Mouse (Mus musculus): ENCODE results near the gene Ugt1a7c. TPM values are rescaled to one million over a fixed set of nuclear protein-coding genes. Genes with fewer than 3 reads are reported as not detected.
"Not testable (repeated sequence)": the region's sequence is repeated elsewhere in the genome, so short reads cannot be mapped to it uniquely, and the experiment has no call there.

The Ugt1a7c gene
- polyA plus RNA-seq, 1 experiment from 2014 or later, result 1.2 TPM

DNA sequence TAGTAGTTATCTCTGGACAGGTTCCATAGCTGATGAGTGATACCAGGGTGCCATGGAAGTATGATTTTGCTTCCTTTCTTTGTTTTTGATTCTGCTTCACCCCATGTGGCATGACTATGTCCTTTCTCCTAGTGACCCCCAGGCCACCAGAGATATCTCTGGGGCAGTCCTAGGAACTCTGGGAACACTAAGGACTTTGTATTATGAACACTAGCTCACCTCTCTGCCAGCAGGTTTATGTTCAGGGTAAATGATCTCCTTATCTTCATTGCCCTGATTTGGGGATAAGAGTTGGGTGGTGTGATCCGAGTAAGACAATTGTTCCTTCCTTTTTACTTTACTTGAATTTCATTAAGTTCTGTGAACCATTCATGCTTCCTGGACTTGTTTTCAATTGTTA is 8.7 kb upstream of the Ugt1a7c start:
- Histone ChIP-seq H3K4me1 (replicated peaks; ENCODE audit: control insufficient read depth, insufficient read depth, low read length) (no peaks in the 10 kb centered on the region), H3K27ac (ENCODE audit: low read length) (no peak overlapping the region), H3K4me2 (ENCODE audit: low read length) (no peak overlapping the region), H3K9me3 (ENCODE audit: control insufficient read depth, low read length) (no peaks in the 10 kb centered on the region), H3K27me3 (replicated peaks; ENCODE audit: control insufficient read depth, insufficient read depth, low read length) (no peaks in the 10 kb centered on the region), H3K9ac (replicated peaks; ENCODE audit: low read depth, low read length) (no peak overlapping the region), H3K4me3 (replicated peaks; ENCODE audit: low read length) (no peak overlapping the region), H3K36me3 (ENCODE audit: control insufficient read depth, insufficient read depth) (no peaks in the 10 kb centered on the region)
- 66% methylated on average over 1 of the region's 1 CpGs for WGBS
- ATAC-seq, result no peak

DNA sequence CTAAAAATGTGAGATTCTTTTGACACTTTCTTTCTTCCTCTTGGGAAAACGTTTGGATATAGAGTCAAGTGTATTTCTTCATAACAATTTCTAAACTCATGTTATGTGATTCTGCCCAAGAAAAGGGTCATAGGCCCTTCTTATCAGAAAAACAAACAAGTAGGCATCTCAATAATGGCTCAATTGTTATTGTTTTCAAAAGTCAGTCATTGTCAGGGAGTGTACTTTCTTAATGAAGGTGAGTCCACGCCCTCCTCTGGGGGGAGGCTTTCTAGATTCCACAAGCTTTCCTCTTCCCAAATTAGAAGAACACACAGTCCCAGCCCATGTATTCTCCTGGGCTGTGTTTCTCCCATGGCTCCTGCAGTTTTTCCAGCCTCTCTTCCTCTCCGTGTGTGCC is 7.3 kb upstream of the Ugt1a7c start, which contains the start of gene Ugt1a8:
Gene Ugt1a8 (plus strand): TSS at position 301 of the 400 bp plus-strand sequence.
- no peak within 1 kb of the TSS for H3K9ac ChIP-seq (replicated peaks; ENCODE audit: low read depth, low read length)
- no peaks in the 10 kb centered on the region for H3K36me3 ChIP-seq (ENCODE audit: control insufficient read depth, insufficient read depth)
- H3K4me2 ChIP-seq (ENCODE audit: low read length), result no peak within 1 kb of the TSS
- 73% methylated on average over 3 of the region's 3 CpGs for WGBS
- H3K4me3 ChIP-seq (replicated peaks; ENCODE audit: low read length), result no peak within 1 kb of the TSS
- no peak within 1 kb of the TSS for H3K27ac ChIP-seq (ENCODE audit: low read length)
- no peaks in the 10 kb centered on the region for H3K9me3 ChIP-seq (ENCODE audit: control insufficient read depth, low read length)
- no peak for ATAC-seq
- H3K27me3 ChIP-seq (replicated peaks; ENCODE audit: control insufficient read depth, insufficient read depth, low read length), result no peaks in the 10 kb centered on the region
- H3K4me1 ChIP-seq (replicated peaks; ENCODE audit: control insufficient read depth, insufficient read depth, low read length), result no peaks in the 10 kb centered on the region

DNA sequence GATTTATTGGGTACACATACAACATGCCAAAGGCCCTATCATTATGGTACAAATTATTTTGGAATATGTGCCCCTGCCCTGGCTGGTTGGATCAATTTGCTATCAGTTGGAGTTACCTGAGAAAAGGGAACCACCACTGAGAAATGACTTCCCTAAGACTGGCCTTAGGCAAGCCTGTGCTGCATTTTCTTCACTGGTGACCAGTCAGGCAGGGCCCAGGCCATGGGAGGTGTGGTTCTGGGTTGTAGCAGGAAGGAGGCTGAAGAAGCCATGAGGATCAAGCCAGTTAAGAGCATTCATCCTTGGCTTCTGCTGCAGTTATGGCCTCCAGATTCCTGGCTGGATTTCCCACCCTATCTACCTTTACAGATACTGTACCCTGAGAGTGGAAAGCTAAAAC is 2.5 kb upstream of the Ugt1a7c start:
- H3K4me1 ChIP-seq (replicated peaks; ENCODE audit: control insufficient read depth, insufficient read depth, low read length), result no peaks in the 10 kb centered on the region
- no peak for ATAC-seq
- no peaks in the 10 kb centered on the region for H3K9me3 ChIP-seq (ENCODE audit: control insufficient read depth, low read length)

DNA sequence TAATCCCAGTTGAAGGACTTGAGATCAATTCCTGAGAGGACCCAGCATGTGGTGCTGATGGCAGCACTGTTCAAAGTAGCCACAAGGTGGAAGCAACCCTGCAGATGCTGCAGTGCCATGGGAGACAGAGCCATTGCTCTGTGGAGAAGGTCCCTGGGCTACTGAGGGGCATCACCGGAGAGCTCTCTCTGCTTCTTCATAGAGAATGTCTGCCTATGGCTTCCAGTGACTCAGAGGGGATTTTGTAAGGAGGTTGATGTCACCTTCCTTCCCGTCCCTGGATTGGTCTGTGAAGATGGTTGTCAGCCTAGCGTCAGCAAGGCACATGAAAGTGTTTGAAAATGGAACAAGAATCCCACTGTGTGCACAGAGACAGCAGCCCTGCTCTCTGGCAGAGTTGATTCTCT is 589 bp upstream of the Ugt1a7c start:
- H3K36me3 ChIP-seq (ENCODE audit: control insufficient read depth, insufficient read depth); H3K27me3 ChIP-seq (replicated peaks; ENCODE audit: control insufficient read depth, insufficient read depth, low read length); H3K9ac ChIP-seq (replicated peaks; ENCODE audit: low read depth, low read length); H3K27ac ChIP-seq (ENCODE audit: low read length); H3K4me3 ChIP-seq (replicated peaks; ENCODE audit: low read length); H3K9me3 ChIP-seq (ENCODE audit: control insufficient read depth, low read length); ATAC-seq; H3K4me1 ChIP-seq (replicated peaks; ENCODE audit: control insufficient read depth, insufficient read depth, low read length); H3K4me2 ChIP-seq (ENCODE audit: low read length): not testable (repeated sequence)
- 75% methylated on average over 3 of the region's 3 CpGs for WGBS

More for the DNA sequence above, 2.5 kb upstream of the Ugt1a7c start:
- H3K36me3 ChIP-seq (ENCODE audit: control insufficient read depth, insufficient read depth), result no peaks in the 10 kb centered on the region
- no peak overlapping the region for H3K9ac ChIP-seq (replicated peaks; ENCODE audit: low read depth, low read length)
- no peak overlapping the region for H3K4me2 ChIP-seq (ENCODE audit: low read length)
- no peak overlapping the region for H3K4me3 ChIP-seq (replicated peaks; ENCODE audit: low read length)
- H3K27ac ChIP-seq (ENCODE audit: low read length), result no peak overlapping the region
- no peaks in the 10 kb centered on the region for H3K27me3 ChIP-seq (replicated peaks; ENCODE audit: control insufficient read depth, insufficient read depth, low read length)

DNA sequence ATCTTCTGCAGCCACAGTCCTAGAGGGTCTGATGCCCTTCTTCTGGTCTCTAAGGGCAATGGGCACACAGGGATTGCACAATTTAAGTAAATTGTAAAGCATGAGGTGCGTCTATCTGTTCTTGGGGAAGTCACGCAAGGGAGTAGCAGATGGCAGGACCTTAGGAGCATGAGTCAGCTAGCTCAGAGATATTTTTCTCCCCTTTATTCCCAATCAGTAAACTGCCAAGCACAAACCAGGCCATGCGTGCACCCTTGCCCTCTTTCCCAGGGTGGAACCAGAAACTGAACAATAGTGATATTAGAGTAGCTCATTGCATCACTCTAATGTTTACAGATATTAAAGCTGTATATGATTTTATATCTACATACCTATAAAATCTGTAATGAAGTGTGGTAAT is 3.7 kb downstream of the Ugt1a7c start:
- H3K9me3 ChIP-seq (ENCODE audit: control insufficient read depth, low read length); H3K4me3 ChIP-seq (replicated peaks; ENCODE audit: low read length); H3K27ac ChIP-seq (ENCODE audit: low read length); ATAC-seq; H3K9ac ChIP-seq (replicated peaks; ENCODE audit: low read depth, low read length); H3K4me1 ChIP-seq (replicated peaks; ENCODE audit: control insufficient read depth, insufficient read depth, low read length); H3K27me3 ChIP-seq (replicated peaks; ENCODE audit: control insufficient read depth, insufficient read depth, low read length); H3K4me2 ChIP-seq (ENCODE audit: low read length); H3K36me3 ChIP-seq (ENCODE audit: control insufficient read depth, insufficient read depth): not testable (repeated sequence)
- 88% methylated on average over 3 of the region's 3 CpGs for WGBS

DNA sequence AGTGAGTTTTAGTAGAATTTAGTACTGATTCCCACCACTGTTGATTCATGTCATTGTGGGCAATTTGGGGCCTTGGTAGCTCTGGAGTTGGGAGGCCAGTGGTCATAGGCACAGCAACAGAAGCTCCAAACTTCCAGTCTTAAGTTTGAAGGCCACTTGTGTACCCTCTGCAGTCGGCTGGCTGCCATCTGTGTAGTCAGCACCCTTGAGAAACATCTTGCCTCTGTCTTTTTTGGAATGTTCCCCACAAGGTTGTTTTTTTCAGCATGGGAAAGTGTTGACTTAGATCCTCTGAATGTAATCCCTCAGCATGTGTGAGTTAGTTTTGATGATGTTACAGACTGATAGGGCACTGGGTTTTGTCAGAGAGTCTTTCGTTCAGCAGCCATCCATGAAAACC is 4.8 kb downstream of the Ugt1a7c start:
- ATAC-seq; H3K4me1 ChIP-seq (replicated peaks; ENCODE audit: control insufficient read depth, insufficient read depth, low read length); H3K9me3 ChIP-seq (ENCODE audit: control insufficient read depth, low read length); H3K4me2 ChIP-seq (ENCODE audit: low read length); H3K27me3 ChIP-seq (replicated peaks; ENCODE audit: control insufficient read depth, insufficient read depth, low read length); H3K4me3 ChIP-seq (replicated peaks; ENCODE audit: low read length); H3K27ac ChIP-seq (ENCODE audit: low read length); H3K9ac ChIP-seq (replicated peaks; ENCODE audit: low read depth, low read length); H3K36me3 ChIP-seq (ENCODE audit: control insufficient read depth, insufficient read depth): not testable (repeated sequence)
- WGBS, result 78% methylated on average over 2 of the region's 2 CpGs

DNA sequence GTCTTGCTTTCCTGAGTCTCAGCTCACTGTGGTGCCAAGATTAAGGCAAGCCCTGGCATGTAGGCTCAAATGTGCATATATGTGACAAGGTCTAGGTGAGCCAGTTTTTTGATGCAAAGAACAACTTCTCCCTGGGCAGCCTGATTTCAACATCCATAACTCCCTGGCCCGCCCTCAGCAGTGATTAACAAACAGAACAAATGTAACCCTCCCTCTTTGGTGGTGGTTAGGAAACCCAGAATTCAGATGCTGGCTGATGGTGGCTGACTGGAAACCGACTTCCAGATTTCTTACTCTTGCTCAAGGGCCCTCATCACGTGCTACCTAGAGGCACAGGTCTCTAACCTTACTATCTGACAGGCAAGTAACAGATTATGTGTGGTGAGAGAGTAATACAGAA is 8.2 kb downstream of the Ugt1a7c start, which contains the start of gene Ugt1a6b:
Gene Ugt1a6b (plus strand): TSS at position 234 of the 400 bp plus-strand sequence.
- H3K9me3 ChIP-seq (ENCODE audit: control insufficient read depth, low read length); H3K27ac ChIP-seq (ENCODE audit: low read length); H3K4me3 ChIP-seq (replicated peaks; ENCODE audit: low read length); H3K36me3 ChIP-seq (ENCODE audit: control insufficient read depth, insufficient read depth); H3K4me1 ChIP-seq (replicated peaks; ENCODE audit: control insufficient read depth, insufficient read depth, low read length); H3K4me2 ChIP-seq (ENCODE audit: low read length); H3K27me3 ChIP-seq (replicated peaks; ENCODE audit: control insufficient read depth, insufficient read depth, low read length); H3K9ac ChIP-seq (replicated peaks; ENCODE audit: low read depth, low read length); ATAC-seq: not testable (repeated sequence)
- WGBS, result 81% methylated on average over 3 of the region's 3 CpGs

DNA sequence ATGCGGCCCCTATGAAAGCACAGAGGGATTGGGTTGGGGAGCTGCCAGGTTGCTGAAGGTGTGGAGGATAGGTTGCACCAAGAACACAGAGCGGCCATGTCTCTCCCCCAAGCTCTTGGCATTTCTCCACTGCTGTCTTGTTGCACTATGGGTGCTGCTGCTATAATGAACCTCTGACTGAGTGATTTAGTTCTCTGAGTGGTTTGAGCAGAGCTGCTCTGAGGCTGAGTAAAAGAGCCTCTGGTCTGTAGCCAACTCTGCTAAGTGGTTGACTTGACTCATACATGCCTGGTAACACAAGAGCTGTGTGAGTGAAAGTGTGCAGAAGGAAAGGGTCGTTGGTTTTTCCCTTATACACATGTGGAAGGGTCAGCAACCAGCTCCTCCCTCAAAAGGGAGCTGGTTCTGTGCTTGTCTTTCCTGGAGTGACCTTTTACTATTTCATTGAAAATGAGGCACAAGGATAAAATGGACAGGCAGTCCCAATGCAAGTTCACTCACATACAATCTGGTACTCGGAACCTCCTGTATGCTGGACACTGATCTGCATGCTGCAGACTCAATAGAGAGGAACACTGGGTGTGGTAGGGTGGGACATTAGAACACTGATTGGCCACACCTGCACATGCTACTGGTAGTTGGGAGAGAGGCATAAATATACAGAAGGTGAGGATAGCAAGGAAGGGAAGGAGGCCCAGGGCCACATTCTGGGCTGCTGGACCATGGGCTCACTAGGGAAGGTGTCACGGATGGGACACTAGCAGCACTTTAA is 9.0 kb downstream of the Ugt1a7c start:
- ATAC-seq; H3K4me3 ChIP-seq (replicated peaks; ENCODE audit: low read length); H3K27ac ChIP-seq (ENCODE audit: low read length); H3K4me1 ChIP-seq (replicated peaks; ENCODE audit: control insufficient read depth, insufficient read depth, low read length); H3K4me2 ChIP-seq (ENCODE audit: low read length); H3K9ac ChIP-seq (replicated peaks; ENCODE audit: low read depth, low read length); H3K27me3 ChIP-seq (replicated peaks; ENCODE audit: control insufficient read depth, insufficient read depth, low read length); H3K36me3 ChIP-seq (ENCODE audit: control insufficient read depth, insufficient read depth); H3K9me3 ChIP-seq (ENCODE audit: control insufficient read depth, low read length): not testable (repeated sequence)
- 80% methylated on average over 4 of the region's 5 CpGs for WGBS

DNA sequence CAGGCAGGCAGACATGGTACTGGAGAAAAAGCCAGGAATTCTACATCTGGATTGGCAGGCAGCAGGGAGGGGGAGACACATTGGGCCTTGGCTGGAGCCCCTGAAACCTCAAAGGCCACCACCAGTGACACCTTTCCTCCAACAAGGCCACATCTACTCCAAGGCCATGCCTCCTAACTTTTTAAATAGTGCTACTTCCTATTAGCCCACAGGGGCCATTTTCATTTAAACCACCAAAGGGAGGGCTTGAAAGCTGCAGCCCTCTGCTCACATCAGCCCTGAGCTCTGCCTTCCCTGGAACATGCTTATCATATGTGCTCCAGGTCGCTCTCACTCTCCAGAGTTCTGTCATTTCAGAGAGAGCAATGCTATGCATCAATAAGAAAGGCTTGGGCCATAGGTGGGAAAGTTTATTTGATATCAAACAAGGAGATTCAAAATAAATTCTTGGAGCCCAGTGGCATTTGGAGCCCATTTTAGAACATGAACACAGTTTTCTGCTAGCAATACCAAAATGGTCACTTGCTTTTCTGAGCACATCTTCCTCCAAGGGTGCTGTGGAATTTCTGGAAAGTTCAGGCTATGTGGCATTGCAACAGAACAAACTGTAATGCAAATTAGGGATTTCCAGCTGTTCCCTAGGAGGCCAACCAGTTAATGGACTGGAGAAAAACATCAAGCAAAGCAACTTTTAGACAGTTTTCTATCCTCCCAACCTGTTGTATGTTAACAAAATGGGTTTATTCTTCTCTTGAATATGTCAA is 10.0 kb downstream of the Ugt1a7c start:
- Histone ChIP-seq H3K9me3 (ENCODE audit: control insufficient read depth, low read length) (no peaks in the 10 kb centered on the region), H3K4me3 (replicated peaks; ENCODE audit: low read length) (no peak overlapping the region), H3K27me3 (replicated peaks; ENCODE audit: control insufficient read depth, insufficient read depth, low read length) (no peaks in the 10 kb centered on the region), H3K36me3 (ENCODE audit: control insufficient read depth, insufficient read depth) (no peaks in the 10 kb centered on the region), H3K9ac (replicated peaks; ENCODE audit: low read depth, low read length) (no peak overlapping the region), H3K4me1 (replicated peaks; ENCODE audit: control insufficient read depth, insufficient read depth, low read length) (no peaks in the 10 kb centered on the region), H3K4me2 (ENCODE audit: low read length) (no peak overlapping the region), H3K27ac (ENCODE audit: low read length) (no peak overlapping the region)
- WGBS, result 97% methylated on average over 1 of the region's 1 CpGs
- no peak for ATAC-seq
